Mouse (Mus musculus) liver, postnatal 0 days (tissue): ENCODE results near the gene Vta1.

ENCODE experiments used
- CTCF ChIP-seq: sonication (generic); IDR thresholded peaks from 2 replicates; pipeline ENCODE4 v1.5.1; 2016; ENCODE audit warnings: antibody characterized with exemption, low read depth
- EP300 ChIP-seq: IDR thresholded peaks from 2 replicates; pipeline ENCODE4 v1.6.1; 2016; ENCODE audit warnings: antibody characterized with exemption, low read depth, mild to moderate bottlenecking

DNA sequence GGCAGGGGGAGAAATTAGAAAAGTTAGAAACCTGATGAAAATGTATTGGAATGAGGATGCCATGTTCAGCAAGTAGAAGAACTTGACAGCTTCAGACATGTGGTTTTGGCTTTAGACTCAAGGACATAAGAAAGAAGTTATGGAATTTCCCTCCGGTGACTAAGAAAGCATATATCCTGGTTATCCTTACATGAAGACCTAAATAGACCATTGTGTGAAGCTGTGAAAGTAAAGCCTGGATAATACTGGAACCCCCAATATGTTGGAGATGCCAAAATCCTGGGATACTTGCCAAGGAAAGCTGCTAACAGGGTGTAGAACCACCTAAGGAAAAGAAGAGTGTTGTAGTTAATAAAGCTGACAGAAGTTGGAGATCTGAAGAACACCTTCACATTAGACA, 79.7 kb downstream of the Vta1 start:
- TF ChIP-seq EP300 (no peak), CTCF (no peak)
